Mouse (Mus musculus) cerebellum, adult 18-20 months (tissue): ENCODE measurements around the gene Gm45717.

ENCODE experiments used
- DNase-seq, 2 experiments: peaks; one replicate each; pipeline ENCODE4 v3.0.0; 2021

The Gm45717 gene

DNA sequence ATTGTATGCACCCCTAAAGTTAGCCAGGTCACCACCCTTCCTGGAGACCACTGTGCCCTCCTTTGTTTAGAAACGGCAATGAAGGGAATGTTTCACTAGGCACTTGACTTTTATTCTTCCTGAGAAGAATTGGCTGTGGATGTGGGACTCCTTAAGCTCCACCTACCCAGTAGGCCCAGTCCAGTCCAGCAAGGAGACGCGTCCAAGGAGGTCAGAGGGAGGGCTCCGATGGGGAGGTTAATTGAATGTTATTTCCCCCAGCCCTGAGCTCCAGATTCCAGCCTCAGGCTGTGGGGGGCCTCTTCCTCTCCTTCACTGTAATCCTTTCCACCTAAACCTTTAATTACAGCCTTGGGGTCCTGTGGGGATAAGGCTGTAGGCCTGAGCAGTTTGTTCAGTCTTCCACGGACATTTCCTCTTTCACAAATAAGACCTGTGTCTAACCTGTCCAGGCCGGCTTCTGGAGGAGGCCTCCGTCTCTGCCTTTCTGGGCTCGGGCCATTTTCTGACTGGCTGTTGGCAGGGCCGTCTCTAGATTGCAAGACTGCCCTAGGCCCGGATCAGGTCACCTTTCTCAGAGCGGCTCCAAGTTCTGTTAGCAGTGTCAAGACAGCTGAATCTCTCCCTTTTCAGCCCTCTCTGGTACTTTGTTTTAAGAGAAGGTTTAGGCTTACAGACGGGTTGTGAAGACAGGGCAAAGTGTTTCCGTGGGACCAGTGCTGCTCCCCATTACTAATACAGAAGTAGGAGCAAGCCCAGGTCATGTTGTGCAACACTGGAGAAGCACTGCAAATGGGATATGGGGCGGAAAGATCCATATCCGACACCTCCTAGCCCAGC, 53.5 kb downstream of the Gm45717 start:
- no peak for DNase-seq

DNA sequence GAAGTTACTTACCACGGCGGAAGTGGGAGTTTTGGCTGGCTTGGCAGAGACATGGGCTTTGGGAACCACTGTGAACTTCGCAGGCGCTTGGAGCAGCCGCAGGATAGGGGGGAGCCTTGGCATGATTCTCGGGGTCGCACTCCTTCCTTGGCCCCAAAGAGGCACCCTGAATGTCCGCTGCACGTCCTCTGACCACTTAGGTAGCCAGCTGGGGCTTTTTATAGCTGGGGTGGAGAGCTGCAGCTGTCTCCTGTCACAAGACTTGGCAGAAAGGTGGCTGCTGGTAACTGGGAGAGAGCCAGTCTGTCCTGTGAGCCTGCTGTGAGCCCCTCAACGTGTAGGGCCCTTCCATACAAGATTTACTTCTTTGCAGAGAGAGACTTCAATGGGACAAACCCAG, 55.5 kb downstream of the Gm45717 start, which contains the start of gene Cox8b:
Cox8b (minus strand) TSS at position 227 of the 400 bp plus-strand sequence.
- no peak for DNase-seq
